Mouse (Mus musculus) hindbrain, embryonic 13.5 days (tissue): ENCODE measurements around the gene Myoc. TPM values are rescaled to one million over a fixed set of nuclear protein-coding genes. Genes with fewer than 3 reads are reported as not detected.
"Not testable (repeated sequence)": the region's sequence is repeated elsewhere in the genome, so short reads cannot be mapped to it uniquely, and the experiment has no call there.

Experiments used
- ATAC-seq: fragments of 200-750 bp; cut with Nextera tagmentation; 2 replicates; pipeline ENCODE4 v1.8.0; 2017; ENCODE audit warnings: moderate TSS enrichment; ENCODE audit not compliant: low FRiP score
- H3K27ac ChIP-seq: fragments of 300-500 bp; sonication (generic); 2 replicates; pipeline ENCODE4 v1.5.1; 2015; ENCODE audit warnings: inconsistent platforms, mild to moderate bottlenecking, moderate library complexity
- H3K27me3 ChIP-seq: fragments of 300-500 bp; sonication (generic); 2 replicates; pipeline ENCODE4 v1.6.1; 2015; ENCODE audit warnings: mild to moderate bottlenecking, inconsistent platforms
- H3K36me3 ChIP-seq: fragments of 300-500 bp; sonication (generic); 2 replicates; pipeline ENCODE4 v1.6.1; 2015; ENCODE audit warnings: mild to moderate bottlenecking, inconsistent platforms
- H3K4me1 ChIP-seq: fragments of 300-500 bp; sonication (generic); replicated peaks from 2 replicates; pipeline ENCODE4 v1.6.1; 2015; ENCODE audit warnings: inconsistent platforms
- H3K4me2 ChIP-seq: fragments of 300-500 bp; sonication (generic); 2 replicates; pipeline ENCODE4 v1.6.1; 2015; ENCODE audit warnings: inconsistent platforms, mild to moderate bottlenecking, moderate library complexity
- H3K4me3 ChIP-seq: fragments of 300-500 bp; sonication (generic); 2 replicates; pipeline ENCODE4 v1.5.1; 2015; ENCODE audit warnings: mild to moderate bottlenecking, inconsistent platforms
- H3K9ac ChIP-seq: fragments of 300-500 bp; sonication (generic); 2 replicates; pipeline ENCODE4 v1.6.1; 2015; ENCODE audit warnings: mild to moderate bottlenecking, inconsistent platforms
- H3K9me3 ChIP-seq: fragments of 300-500 bp; sonication (generic); 2 replicates; pipeline ENCODE4 v1.6.1; 2016; ENCODE audit warnings: inconsistent platforms
- WGBS: fragments of 180-500 bp; shearing (Covaris S2); methylation state at CpG from one replicate; pipeline ENCODE4 v1.1.7; 2015; 5-methylcytosine and 5-hydroxymethylcytosine counted together
- polyA plus RNA-seq: library from polyadenylated mRNA; unstranded; fragments of >200 nt; fragmentation: Nextera tagmentation; extraction: Ambion mirVana; gene quantifications from 2 replicates; pipeline ENCODE4 v1.2.1, GENCODE M21; 2015

Gene Myoc
- polyA plus RNA-seq, 1 experiment from 2014 or later = not detected

DNA sequence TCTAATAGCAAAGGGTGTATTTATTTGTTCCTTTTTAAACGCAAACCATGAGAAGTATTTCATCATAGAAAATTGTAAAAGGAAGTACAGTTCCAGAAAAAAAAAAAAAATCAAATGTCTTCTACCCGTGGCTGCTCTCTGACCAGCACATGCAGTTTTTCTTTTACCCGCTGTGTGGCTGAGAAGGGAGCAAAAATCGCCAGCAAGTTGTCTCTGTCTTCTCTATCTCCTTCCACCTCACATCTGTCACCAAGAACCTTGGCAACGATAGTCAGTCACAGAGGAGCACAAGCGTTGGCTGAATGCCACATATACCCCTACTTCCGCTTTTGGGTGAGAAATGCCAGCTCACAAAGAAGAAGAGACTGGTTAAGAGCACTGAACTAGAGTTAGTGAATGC lies 13.7 kb upstream of the Myoc start:
- no peak overlapping the region for H3K4me2 ChIP-seq
- no peak overlapping the region for H3K4me3 ChIP-seq
- no peak overlapping the region for H3K27ac ChIP-seq
- no peaks in the 10 kb centered on the region for H3K9me3 ChIP-seq
- no peaks in the 10 kb centered on the region for H3K36me3 ChIP-seq
- no peaks in the 10 kb centered on the region for H3K27me3 ChIP-seq
- 53% methylated on average over 7 of the region's 7 CpGs for WGBS
- no peak overlapping the region for H3K9ac ChIP-seq
- ATAC-seq = 0 out of 2 replicates have a peak, but pooled peaks have one; percentile 21
- H3K4me1 ChIP-seq = peaks cover 10% of the 10 kb centered on the region

DNA sequence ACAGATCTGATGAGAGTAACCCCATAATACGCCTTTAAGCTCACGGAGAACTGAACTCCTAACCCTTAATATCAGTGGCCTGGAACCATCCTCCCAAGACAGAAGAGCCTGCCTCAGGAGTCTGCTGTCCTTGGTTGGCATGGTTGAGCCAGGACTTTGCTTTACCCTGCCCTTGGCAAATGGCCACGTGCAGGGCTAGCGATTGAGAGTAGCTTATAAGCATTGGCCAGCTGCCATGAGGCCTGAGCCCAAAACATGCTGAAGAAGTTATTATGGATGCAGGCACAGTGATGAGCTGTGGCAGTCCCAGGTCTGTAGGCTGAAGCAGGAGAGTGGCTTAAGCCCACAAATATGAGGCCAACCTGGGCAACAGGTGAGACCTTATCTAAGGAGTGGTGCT lies 11.1 kb upstream of the Myoc start:
- H3K4me3 ChIP-seq, H3K9me3 ChIP-seq, H3K4me2 ChIP-seq, H3K27ac ChIP-seq, ATAC-seq, H3K9ac ChIP-seq, H3K27me3 ChIP-seq, H3K36me3 ChIP-seq: not testable (repeated sequence)
- peaks cover 10% of the 10 kb centered on the region for H3K4me1 ChIP-seq
- 82% methylated on average over 4 of the region's 4 CpGs for WGBS

DNA sequence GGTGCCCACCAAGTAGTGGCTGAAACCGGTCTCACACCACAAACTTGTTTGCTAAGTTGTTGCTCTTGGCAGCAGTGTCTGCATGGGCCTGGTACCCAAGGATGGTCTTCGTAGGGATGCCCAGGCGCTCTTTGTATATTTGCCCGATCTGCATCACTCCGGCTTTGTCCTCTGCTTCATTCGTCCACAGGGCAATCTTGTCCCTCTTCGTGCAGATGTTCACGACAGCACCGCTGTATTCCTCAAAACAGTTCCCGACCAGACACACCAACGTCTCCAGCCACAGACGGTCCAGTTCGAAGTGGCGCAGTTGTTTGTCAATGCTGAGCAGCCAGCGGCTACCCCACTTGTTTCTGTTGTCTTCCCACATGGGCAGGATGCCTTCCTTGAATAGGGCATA lies 10.6 kb upstream of the Myoc start:
- H3K36me3 ChIP-seq, H3K9ac ChIP-seq, ATAC-seq, H3K27ac ChIP-seq, H3K27me3 ChIP-seq, H3K4me3 ChIP-seq, H3K9me3 ChIP-seq, H3K4me2 ChIP-seq: not testable (repeated sequence)
- 96% methylated on average over 15 of the region's 15 CpGs for WGBS
- peaks cover 10% of the 10 kb centered on the region for H3K4me1 ChIP-seq

DNA sequence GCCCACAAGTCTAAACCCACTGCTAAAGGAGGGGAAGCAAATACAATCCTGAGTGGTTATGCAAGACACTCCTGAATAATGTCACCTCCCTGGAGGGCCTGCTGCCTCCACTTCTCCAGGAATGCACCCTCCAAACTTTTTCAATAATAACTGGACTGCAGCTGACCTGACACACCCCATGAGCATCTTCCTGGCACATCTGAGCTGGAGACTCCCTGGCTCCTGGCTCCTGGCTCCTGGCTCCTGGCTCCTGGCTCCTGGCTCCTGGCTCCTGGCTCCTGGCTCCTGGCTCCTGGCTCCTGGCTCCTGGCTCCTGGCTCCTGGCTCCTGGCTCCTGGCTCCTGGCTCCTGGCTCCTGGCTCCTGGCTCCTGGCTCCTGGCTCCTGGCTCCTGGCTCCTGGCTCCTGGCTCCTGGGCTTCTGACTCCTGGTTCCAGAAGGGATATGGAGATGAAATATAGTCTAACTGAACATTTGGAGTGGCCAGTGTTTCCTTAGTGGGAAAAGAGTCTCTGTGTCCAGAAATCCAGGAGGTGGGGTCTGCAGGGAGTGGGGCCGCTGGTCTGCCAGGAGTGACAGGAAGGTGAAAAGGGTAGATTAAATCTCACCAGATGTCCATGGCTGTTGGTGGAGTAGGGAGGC lies 3.5 kb upstream of the Myoc start:
- not testable (repeated sequence) for ATAC-seq, H3K36me3 ChIP-seq, H3K27me3 ChIP-seq, H3K4me1 ChIP-seq, H3K4me2 ChIP-seq, H3K27ac ChIP-seq, H3K4me3 ChIP-seq, H3K9me3 ChIP-seq, H3K9ac ChIP-seq
- 64% methylated on average over 1 of the region's 1 CpGs for WGBS

DNA sequence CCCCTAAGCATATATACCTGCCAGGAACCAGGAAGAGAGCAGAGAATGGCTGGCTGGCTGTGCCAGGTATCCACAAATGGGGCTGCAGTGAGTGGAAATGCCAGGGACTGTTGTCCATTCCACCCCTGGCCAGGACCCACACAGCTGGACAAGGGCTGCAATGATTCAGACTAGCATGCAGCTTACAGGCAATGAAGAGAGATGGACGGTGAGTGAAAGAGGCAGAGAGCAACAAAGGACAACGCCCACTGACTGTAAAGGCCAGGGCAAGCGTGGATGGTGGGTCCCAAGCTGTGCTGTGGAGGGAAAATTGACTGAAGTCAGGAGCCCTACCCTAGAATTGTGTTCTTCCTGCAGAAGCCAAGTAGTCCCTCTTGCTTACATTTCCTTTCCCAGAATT lies 2.4 kb upstream of the Myoc start:
- H3K4me3 ChIP-seq = no peak overlapping the region
- H3K4me1 ChIP-seq = no peaks in the 10 kb centered on the region
- H3K27me3 ChIP-seq = no peaks in the 10 kb centered on the region
- 60% methylated on average over 3 of the region's 3 CpGs for WGBS
- H3K9ac ChIP-seq = no peak overlapping the region
- no peak for ATAC-seq
- H3K4me2 ChIP-seq = no peak overlapping the region
- no peak overlapping the region for H3K27ac ChIP-seq
- no peaks in the 10 kb centered on the region for H3K36me3 ChIP-seq
- H3K9me3 ChIP-seq = no peaks in the 10 kb centered on the region

DNA sequence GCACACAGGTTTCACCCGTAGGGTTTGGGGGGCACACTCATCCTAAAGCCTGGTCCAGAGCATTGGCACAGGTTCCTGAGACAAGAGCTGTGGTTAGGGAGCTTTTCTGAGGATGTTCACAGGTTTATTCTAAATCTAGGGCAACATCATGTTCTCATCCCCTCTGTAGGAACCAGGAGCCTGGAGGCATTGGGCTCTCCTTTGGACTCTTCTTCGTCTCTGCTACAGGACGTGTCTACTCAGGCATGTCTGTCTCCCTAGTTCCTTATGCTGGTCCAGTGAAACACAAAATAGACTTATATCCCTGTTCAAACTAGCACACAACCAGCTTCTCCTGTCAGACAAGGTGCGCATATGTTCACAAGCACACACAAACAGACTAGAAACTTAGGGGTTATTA lies 420 bp upstream of the Myoc start:
- H3K4me2 ChIP-seq = no peak overlapping the region
- no peak overlapping the region for H3K4me3 ChIP-seq
- WGBS = 92% methylated on average over 4 of the region's 4 CpGs
- no peak for ATAC-seq
- 0 out of 2 replicates have a peak, but pooled peaks cover 3% of the 10 kb centered on the region for H3K4me1 ChIP-seq
- H3K9me3 ChIP-seq = no peaks in the 10 kb centered on the region
- no peak overlapping the region for H3K27ac ChIP-seq
- H3K27me3 ChIP-seq = no peaks in the 10 kb centered on the region
- H3K36me3 ChIP-seq = no peaks in the 10 kb centered on the region
- H3K9ac ChIP-seq = no peak overlapping the region

DNA sequence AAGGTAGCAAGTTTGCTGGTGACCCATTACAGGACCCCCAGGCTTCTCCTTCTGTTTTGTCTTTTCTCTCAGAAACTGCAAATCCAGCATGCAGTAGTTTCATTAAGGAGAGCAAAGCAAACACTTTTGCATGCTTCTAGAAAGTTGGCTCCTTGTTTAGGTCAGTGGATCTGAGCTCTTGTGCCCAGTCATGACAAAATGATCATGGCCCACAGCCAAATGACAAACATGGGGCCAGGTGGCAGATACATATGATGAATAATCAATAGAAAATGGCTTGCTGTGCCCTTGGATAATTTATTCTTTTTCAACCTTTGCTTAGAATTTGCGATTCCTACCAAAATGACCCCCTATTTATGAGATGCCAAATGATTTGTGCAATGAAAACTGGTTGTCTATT lies 906 bp downstream of the Myoc start:
- H3K9me3 ChIP-seq = no peaks in the 10 kb centered on the region
- 0 out of 2 replicates have a peak, but pooled peaks cover 6% of the 10 kb centered on the region for H3K4me1 ChIP-seq
- H3K9ac ChIP-seq = no peak overlapping the region
- no peak overlapping the region for H3K4me2 ChIP-seq
- no peak overlapping the region for H3K4me3 ChIP-seq
- no peak overlapping the region for H3K27ac ChIP-seq
- WGBS = 89% methylated on average over 1 of the region's 1 CpGs
- H3K27me3 ChIP-seq = no peaks in the 10 kb centered on the region
- no peak for ATAC-seq
- H3K36me3 ChIP-seq = no peaks in the 10 kb centered on the region

DNA sequence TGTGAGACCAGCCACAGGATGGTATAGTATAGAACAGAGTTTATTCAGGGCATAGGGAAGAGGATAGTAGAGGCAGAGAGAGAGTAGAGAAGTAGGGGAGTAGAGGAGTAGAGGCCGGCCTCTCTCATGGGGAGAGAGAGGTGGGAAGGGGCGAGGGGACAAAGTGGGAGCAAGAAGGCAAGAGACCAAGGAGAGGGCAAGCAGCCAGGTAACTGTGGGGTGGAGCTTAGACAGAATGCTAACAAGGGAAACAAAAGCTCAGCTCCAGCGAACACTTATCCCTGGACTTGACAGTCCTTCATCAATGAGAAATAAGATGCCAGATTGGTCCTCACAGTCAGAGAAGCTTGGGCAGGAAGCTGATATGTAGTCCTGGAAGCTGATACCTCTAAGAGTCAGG lies 3.6 kb downstream of the Myoc start:
- no peak overlapping the region for H3K4me2 ChIP-seq
- H3K27ac ChIP-seq = no peak overlapping the region
- WGBS = 77% methylated on average over 3 of the region's 3 CpGs
- H3K4me1 ChIP-seq = 0 out of 2 replicates have a peak, but pooled peaks cover 6% of the 10 kb centered on the region
- H3K4me3 ChIP-seq = no peak overlapping the region
- no peaks in the 10 kb centered on the region for H3K9me3 ChIP-seq
- no peaks in the 10 kb centered on the region for H3K27me3 ChIP-seq
- no peak overlapping the region for H3K9ac ChIP-seq
- H3K36me3 ChIP-seq = no peaks in the 10 kb centered on the region
- 0 out of 2 replicates have a peak, but pooled peaks have one; percentile 12 for ATAC-seq

DNA sequence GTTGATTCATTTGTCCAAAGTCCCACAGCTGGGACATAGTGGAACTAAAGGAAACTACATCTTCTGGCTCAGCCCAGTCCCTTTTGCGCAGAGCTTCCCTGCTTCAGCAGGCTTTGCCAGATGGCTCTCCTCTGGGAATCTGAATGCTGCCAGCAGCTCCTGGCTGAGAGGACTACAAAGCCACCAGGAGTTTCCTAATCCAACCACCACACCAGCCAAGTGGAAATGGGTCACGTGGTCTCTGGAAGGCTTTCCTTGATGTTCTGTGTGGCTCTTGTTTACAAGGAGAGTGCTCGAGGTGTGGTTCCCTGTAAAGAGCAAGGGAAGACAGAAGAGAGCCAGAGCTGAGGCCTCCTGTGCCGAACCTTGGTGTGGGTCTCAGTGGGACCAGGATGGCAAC lies 4.8 kb downstream of the Myoc start:
- 60% methylated on average over 4 of the region's 4 CpGs for WGBS
- H3K9ac ChIP-seq = no peak overlapping the region
- H3K27me3 ChIP-seq = no peaks in the 10 kb centered on the region
- H3K36me3 ChIP-seq = no peaks in the 10 kb centered on the region
- no peak overlapping the region for H3K4me3 ChIP-seq
- no peak overlapping the region for H3K4me2 ChIP-seq
- H3K4me1 ChIP-seq = 0 out of 2 replicates have a peak, but pooled peaks cover 6% of the 10 kb centered on the region
- ATAC-seq = no peak
- no peaks in the 10 kb centered on the region for H3K9me3 ChIP-seq
- no peak overlapping the region for H3K27ac ChIP-seq

DNA sequence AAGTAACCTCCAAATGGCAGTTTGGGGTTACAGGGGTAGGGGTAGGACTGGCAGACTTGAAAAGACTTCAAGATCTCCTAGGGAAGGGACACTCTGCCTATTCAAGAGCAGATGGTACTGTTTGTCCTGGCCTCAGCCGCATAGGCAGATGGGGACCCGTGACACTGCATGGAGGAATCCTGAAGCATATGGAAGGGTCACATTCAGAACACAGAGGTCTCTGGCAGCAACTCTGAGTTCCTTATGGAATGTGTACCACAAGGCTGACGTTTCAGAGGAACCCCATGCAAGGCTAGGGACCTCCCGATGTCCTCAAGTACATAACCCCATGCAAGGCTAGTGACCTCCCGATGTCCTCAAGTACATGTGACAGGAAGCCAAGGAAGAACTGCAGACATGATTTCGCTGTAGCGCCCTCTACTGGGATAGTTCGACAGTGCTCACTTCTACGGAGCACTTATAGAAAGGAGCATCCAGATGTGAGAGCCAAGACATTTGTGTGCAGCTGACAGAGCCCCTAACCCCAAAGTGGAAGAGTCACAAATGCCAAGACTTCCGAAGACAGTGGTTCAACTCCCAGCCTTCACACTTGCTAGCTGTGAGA lies 7.2 kb downstream of the Myoc start:
- Histone ChIP-seq H3K36me3 (no peaks in the 10 kb centered on the region), H3K4me2 (no peak overlapping the region), H3K4me1 (0 out of 2 replicates have a peak, but pooled peaks cover 6% of the 10 kb centered on the region), H3K9ac (no peak overlapping the region), H3K27ac (no peak overlapping the region), H3K27me3 (no peaks in the 10 kb centered on the region), H3K9me3 (no peaks in the 10 kb centered on the region), H3K4me3 (no peak overlapping the region)
- WGBS = 80% methylated on average over 10 of the region's 10 CpGs
- ATAC-seq = no peak

DNA sequence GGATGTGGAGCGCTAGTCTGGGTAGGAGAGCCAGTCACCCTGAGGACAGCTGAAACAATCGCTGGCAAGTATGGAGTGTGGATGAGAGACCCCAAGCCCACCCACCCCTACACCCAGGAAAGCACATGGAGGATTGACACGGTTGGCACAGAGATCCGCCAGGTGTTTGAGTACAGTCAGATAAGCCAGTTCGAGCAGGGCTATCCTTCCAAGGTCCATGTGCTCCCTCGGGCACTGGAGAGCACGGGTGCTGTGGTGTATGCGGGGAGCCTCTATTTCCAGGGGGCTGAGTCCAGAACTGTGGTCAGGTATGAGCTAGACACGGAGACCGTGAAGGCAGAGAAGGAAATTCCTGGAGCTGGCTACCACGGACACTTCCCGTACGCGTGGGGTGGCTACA lies 9.5 kb downstream of the Myoc start:
- Histone ChIP-seq H3K4me3 (no peak overlapping the region), H3K36me3 (no peaks in the 10 kb centered on the region), H3K9ac (no peak overlapping the region), H3K27ac (no peak overlapping the region), H3K9me3 (no peaks in the 10 kb centered on the region), H3K4me2 (no peak overlapping the region), H3K27me3 (no peaks in the 10 kb centered on the region), H3K4me1 (0 out of 2 replicates have a peak, but pooled peaks cover 3% of the 10 kb centered on the region)
- no peak for ATAC-seq
- 94% methylated on average over 14 of the region's 14 CpGs for WGBS

DNA sequence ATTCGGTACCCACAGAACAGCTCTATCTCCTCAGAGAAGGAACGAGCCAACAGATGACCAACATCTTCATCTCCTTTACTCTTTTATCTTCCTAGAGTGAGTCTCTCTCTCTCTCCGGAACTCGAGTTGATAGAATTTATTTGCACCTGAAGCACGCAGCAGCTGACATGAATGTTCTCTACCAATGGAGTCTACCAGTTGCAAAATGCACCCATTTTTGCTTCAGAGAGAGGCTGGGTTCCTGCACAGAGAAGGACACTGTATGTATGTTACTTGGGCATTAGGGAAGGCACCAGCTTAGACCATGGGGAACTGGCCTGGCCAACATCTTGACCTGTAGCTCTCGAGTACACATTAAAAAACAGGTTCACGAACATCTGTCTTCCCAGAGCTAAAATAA lies 19.2 kb downstream of the Myoc start, which contains the start of gene Myocos:
TSS of gene Myocos (minus strand) at position 101 of the 400 bp plus-strand sequence.
- H3K36me3 ChIP-seq = no peaks in the 10 kb centered on the region
- H3K27me3 ChIP-seq = no peaks in the 10 kb centered on the region
- H3K27ac ChIP-seq = no peak within 1 kb of the TSS
- no peak within 1 kb of the TSS for H3K4me2 ChIP-seq
- no peak within 1 kb of the TSS for H3K9ac ChIP-seq
- no peaks in the 10 kb centered on the region for H3K4me1 ChIP-seq
- ATAC-seq = no peak
- H3K4me3 ChIP-seq = no peak within 1 kb of the TSS
- 95% methylated on average over 7 of the region's 7 CpGs for WGBS
- H3K9me3 ChIP-seq = no peaks in the 10 kb centered on the region

DNA sequence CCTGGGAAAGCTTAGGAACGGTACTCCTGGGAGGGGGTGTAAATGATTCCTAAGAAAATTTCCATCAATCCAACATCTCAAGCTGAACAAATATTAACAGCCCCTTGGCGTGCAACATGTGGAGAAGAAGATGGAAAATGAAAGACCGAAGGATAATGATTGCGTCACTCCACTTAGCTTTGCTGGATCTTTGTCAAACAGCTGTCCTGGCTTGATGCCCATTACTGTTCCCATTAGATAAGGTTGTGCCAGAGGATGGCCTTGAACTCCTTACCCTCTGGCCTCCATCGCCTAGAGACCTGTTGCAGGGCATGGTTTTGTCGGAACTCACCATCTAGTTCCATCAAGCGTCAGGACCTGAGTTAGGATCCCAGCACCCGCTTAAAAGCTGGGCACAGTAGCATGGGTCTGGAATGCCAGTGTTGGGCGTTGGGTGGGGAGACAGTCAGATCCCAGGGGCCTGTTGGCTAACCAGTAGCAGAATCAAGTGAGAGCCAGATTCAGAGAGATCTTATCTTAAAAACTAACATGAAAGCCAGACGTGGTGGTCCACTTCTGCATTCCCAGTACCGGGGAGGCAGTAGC lies 21.4 kb downstream of the Myoc start:
- no peak overlapping the region for H3K9ac ChIP-seq
- no peak overlapping the region for H3K27ac ChIP-seq
- WGBS = 86% methylated on average over 11 of the region's 11 CpGs
- H3K4me2 ChIP-seq = no peak overlapping the region
- H3K36me3 ChIP-seq = no peaks in the 10 kb centered on the region
- no peaks in the 10 kb centered on the region for H3K27me3 ChIP-seq
- ATAC-seq = no peak
- H3K4me3 ChIP-seq = no peak overlapping the region
- no peaks in the 10 kb centered on the region for H3K9me3 ChIP-seq
- H3K4me1 ChIP-seq = no peaks in the 10 kb centered on the region
